Mouse (Mus musculus) hindbrain, embryonic 10.5 days (tissue): Measurements from ENCODE around the gene Efl1. TPM values are rescaled to one million over a fixed set of nuclear protein-coding genes. Genes with fewer than 3 reads are reported as not detected.
A peak's percentile ranks its signal among the peaks of the same experiment; 100 is the strongest.

Experiments used
- DNase-seq: peaks from one replicate; pipeline ENCODE4 v3.0.0-alpha.2; 2017; ENCODE audit warnings: low spot score
- H3K27ac ChIP-seq: fragments of 300-500 bp; sonication (generic); 2 replicates; pipeline ENCODE4 v1.5.1; 2016; ENCODE audit warnings: mild to moderate bottlenecking, moderate library complexity
- H3K27me3 ChIP-seq: fragments of 300-500 bp; sonication (generic); 2 replicates; pipeline ENCODE4 v1.6.1; 2016; ENCODE audit warnings: mild to moderate bottlenecking; ENCODE audit not compliant: poor library complexity, insufficient read depth, severe bottlenecking
- H3K36me3 ChIP-seq: fragments of 300-500 bp; sonication (generic); 2 replicates; pipeline ENCODE4 v1.6.1; 2016; ENCODE audit warnings: mild to moderate bottlenecking, moderate library complexity
- H3K4me1 ChIP-seq: fragments of 300-500 bp; sonication (generic); replicated peaks from 2 replicates; pipeline ENCODE4 v1.6.1; 2016; ENCODE audit warnings: mild to moderate bottlenecking
- H3K4me3 ChIP-seq: fragments of 300-500 bp; sonication (generic); 2 replicates; pipeline ENCODE4 v1.5.1; 2016; ENCODE audit warnings: mild to moderate bottlenecking, moderate library complexity
- H3K9me3 ChIP-seq: fragments of 300-500 bp; sonication (generic); 2 replicates; pipeline ENCODE4 v1.6.1; 2016; ENCODE audit warnings: mild to moderate bottlenecking, moderate library complexity
- WGBS: fragments of 180-500 bp; shearing (Covaris S2); methylation state at CpG from one replicate; pipeline ENCODE4 v1.1.7; 2016; 5-methylcytosine and 5-hydroxymethylcytosine counted together
- polyA plus RNA-seq: library from polyadenylated mRNA; unstranded; fragments of >200 nt; fragmentation: Nextera tagmentation; extraction: Ambion mirVana; gene quantifications from 2 replicates; pipeline ENCODE4 v1.2.1, GENCODE M21; 2016

Efl1 gene
- polyA plus RNA-seq, 1 experiment from 2014 or later, result 18.8 TPM

GRCm38 (mm10) chr7:82691021-82691738 lies 42.8 kb downstream of the Efl1 start:
- no peaks in the 10 kb centered on the region for H3K9me3 ChIP-seq
- H3K4me1 ChIP-seq, result 0 out of 2 replicates have a peak, but pooled peaks cover 7% of the 10 kb centered on the region
- H3K36me3 ChIP-seq, result peaks cover 57% of the 10 kb centered on the region
- DNase-seq, result no peak
- no peak overlapping the region for H3K27ac ChIP-seq
- no peak overlapping the region for H3K4me3 ChIP-seq
- H3K27me3 ChIP-seq, result no peaks in the 10 kb centered on the region
- WGBS, result 89% methylated on average over 6 of the region's 6 CpGs

GRCm38 (mm10) chr7:82697668-82698067 lies 49.3 kb downstream of the Efl1 start:
- H3K36me3 ChIP-seq, result peaks cover 59% of the 10 kb centered on the region
- WGBS, result 77% methylated on average over 8 of the region's 8 CpGs
- no peak for DNase-seq

GRCm38 (mm10) chr7:82698968-82699367 lies 50.6 kb downstream of the Efl1 start:
- WGBS, result 94% methylated on average over 3 of the region's 3 CpGs
- no peaks in the 10 kb centered on the region for H3K4me1 ChIP-seq

More at GRCm38 (mm10) chr7:82697668-82698067, 49.3 kb downstream of the Efl1 start:
- Histone ChIP-seq H3K27me3 (no peaks in the 10 kb centered on the region), H3K4me1 (no peaks in the 10 kb centered on the region), H3K9me3 (no peaks in the 10 kb centered on the region), H3K4me3 (no peak overlapping the region), H3K27ac (no peak overlapping the region)

DNA sequence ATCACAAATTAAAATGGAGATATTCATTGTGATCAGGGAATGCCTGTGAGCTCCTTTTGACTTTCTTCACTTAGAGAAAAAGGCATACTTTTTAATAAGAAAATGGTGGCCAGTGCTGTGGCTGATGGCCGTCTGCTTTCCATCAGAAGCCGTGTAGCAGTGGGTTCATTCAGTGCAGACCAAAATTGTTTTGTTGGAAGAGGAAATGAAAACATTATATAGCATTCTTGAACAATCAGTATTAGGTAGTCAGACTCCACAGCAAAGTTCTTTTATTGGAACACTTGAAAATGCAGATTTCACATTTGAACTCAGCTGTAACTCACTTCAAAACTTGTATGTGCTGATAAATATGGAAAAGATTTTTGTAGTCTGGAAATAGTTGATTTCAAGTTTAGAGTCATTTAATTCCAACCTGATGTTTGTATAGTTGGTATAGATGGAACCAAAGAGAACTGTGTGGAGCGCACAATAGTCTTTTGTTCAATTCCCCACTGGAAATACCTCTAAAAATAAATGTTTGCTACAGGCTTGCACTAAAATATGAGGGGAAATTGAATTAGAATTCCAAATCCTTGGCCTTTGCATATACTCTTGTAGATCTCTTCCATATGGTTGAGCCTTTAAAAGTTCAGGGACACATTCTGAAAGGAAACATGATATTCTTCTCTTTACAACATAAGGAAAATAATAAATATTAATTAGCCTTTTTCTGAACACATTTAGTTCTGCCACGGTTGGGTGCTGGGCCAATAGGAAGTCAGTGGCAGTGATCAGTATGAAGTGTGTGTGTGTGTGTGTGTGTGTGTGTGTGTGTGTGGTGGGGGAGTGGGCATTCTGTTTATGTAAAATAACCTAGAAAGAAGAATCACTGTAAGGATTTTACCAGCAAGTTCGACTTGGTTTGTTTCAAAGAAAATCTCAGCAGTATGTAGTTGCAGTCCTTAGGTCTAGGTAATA lies 54.2 kb downstream of the Efl1 start:
- Histone ChIP-seq H3K9me3 (no peaks in the 10 kb centered on the region), H3K27ac (no peak overlapping the region), H3K36me3 (peaks cover 33% of the 10 kb centered on the region), H3K27me3 (no peaks in the 10 kb centered on the region), H3K4me3 (no peak overlapping the region), H3K4me1 (no peaks in the 10 kb centered on the region)
- no peak for DNase-seq
- WGBS, result 71% methylated on average over 5 of the region's 5 CpGs

More at GRCm38 (mm10) chr7:82698968-82699367, 50.6 kb downstream of the Efl1 start:
- no peaks in the 10 kb centered on the region for H3K9me3 ChIP-seq
- H3K36me3 ChIP-seq, result peaks cover 46% of the 10 kb centered on the region
- DNase-seq, result no peak
- H3K27ac ChIP-seq, result no peak overlapping the region
- no peaks in the 10 kb centered on the region for H3K27me3 ChIP-seq
- H3K4me3 ChIP-seq, result no peak overlapping the region

GRCm38 (mm10) chr7:82709172-82709571 lies 60.8 kb downstream of the Efl1 start:
- H3K4me3 ChIP-seq, result no peak overlapping the region

DNA sequence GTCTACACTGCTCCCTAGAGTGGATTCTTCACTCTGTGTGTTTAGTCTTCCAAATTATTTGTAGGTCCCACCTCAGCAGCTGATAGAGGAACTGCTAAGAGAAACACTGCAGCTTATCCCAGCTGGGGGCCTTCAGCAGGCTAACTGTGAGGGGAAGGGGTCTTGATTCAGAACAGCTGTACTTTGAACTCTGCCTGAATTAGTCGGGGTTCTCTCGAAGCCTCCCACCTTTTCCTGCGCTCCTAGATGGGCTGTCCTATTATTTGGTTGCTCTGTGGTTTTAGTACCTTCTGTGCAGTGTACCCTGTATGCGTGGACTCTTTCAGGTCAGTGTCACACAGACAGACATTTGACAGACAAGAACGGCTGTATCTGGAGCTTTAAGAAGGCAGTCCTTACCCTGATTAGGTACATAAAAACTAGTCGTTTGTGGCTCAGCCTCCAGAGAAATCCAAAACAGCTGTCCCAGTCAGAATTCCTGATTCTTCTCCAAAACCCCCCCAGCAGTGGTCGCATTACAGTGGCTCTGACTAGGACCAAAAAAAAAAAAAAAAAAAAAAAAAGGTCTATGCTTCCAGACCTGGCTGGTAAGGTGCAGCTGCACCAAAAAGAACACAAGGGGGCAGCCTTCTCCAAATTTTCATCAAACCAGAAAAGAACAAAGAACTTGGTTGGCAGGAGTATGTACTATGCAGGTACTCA lies 66.9 kb downstream of the Efl1 start:
- H3K27me3 ChIP-seq, result no peaks in the 10 kb centered on the region
- WGBS, result 53% methylated on average over 7 of the region's 7 CpGs
- no peaks in the 10 kb centered on the region for H3K9me3 ChIP-seq
- H3K4me1 ChIP-seq, result peaks cover 23% of the 10 kb centered on the region
- 0 out of 2 replicates have a peak, but pooled peaks cover 6% of the 10 kb centered on the region for H3K36me3 ChIP-seq
- H3K4me3 ChIP-seq, result no peak overlapping the region
- peak overlapping the region; percentile 76 for H3K27ac ChIP-seq
- DNase-seq, result peak; percentile 64

More at GRCm38 (mm10) chr7:82709172-82709571, 60.8 kb downstream of the Efl1 start:
- Histone ChIP-seq H3K27ac (no peak overlapping the region), H3K9me3 (no peaks in the 10 kb centered on the region), H3K36me3 (peaks cover 13% of the 10 kb centered on the region; the same call in 1 of the 2 replicates), H3K27me3 (no peaks in the 10 kb centered on the region), H3K4me1 (no peaks in the 10 kb centered on the region; the same call in 1 of the 2 replicates)
- no peak for DNase-seq
- WGBS, result 96% methylated on average over 4 of the region's 4 CpGs

- peaks cover 23% of the 10 kb centered on the region for H3K4me1 ChIP-seq
- H3K4me3 ChIP-seq, result no peak overlapping the region
- 0 out of 2 replicates have a peak, but pooled peaks cover 3% of the 10 kb centered on the region for H3K36me3 ChIP-seq
- no peak for DNase-seq
- WGBS, result 63% methylated on average over 8 of the region's 8 CpGs
- peak overlapping the region; percentile 76 for H3K27ac ChIP-seq
- H3K9me3 ChIP-seq, result no peaks in the 10 kb centered on the region
- H3K27me3 ChIP-seq, result no peaks in the 10 kb centered on the region
Measured at GRCm38 (mm10) chr7:82715912-82716601, 67.6 kb downstream of the Efl1 start.

DNA sequence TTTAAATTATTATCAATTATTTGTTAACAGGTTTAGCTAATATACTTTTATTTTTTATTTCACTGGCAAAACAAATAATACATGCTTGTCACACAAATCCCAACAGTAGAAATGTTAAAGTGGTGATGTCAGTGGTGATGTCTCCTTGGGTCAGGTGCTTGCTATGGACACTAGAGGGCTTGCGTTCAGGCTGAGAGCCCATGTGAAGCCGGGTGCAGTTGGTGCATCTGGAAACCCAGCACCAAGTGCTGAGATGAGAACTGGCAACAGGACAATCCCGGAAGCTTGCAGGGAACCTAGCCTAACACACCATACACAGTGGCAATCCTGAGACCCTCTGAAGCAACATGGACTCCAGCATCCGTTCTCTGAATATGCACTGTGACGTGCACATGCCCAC lies 70.9 kb downstream of the Efl1 start:
- Histone ChIP-seq H3K4me3 (no peak overlapping the region), H3K36me3 (no peaks in the 10 kb centered on the region), H3K9me3 (no peaks in the 10 kb centered on the region), H3K4me1 (peaks cover 37% of the 10 kb centered on the region), H3K27ac (no peak overlapping the region), H3K27me3 (no peaks in the 10 kb centered on the region)
- no peak for DNase-seq
- WGBS, result 85% methylated on average over 5 of the region's 5 CpGs

- no peak for DNase-seq
Measured at GRCm38 (mm10) chr7:82719740-82720139, 71.3 kb downstream of the Efl1 start.

GRCm38 (mm10) chr7:82720501-82720900 lies 72.1 kb downstream of the Efl1 start:
- no peak overlapping the region for H3K4me3 ChIP-seq
- H3K4me1 ChIP-seq, result peaks cover 38% of the 10 kb centered on the region
- H3K9me3 ChIP-seq, result no peaks in the 10 kb centered on the region
- no peaks in the 10 kb centered on the region for H3K27me3 ChIP-seq
- H3K27ac ChIP-seq, result no peak overlapping the region
- 79% methylated on average over 7 of the region's 7 CpGs for WGBS
- no peaks in the 10 kb centered on the region for H3K36me3 ChIP-seq
- no peak for DNase-seq

More at GRCm38 (mm10) chr7:82719740-82720139, 71.3 kb downstream of the Efl1 start:
- 86% methylated on average over 5 of the region's 5 CpGs for WGBS
- Histone ChIP-seq H3K9me3 (no peaks in the 10 kb centered on the region), H3K27ac (no peak overlapping the region), H3K36me3 (no peaks in the 10 kb centered on the region), H3K4me1 (peaks cover 37% of the 10 kb centered on the region), H3K27me3 (no peaks in the 10 kb centered on the region), H3K4me3 (no peak overlapping the region)

DNA sequence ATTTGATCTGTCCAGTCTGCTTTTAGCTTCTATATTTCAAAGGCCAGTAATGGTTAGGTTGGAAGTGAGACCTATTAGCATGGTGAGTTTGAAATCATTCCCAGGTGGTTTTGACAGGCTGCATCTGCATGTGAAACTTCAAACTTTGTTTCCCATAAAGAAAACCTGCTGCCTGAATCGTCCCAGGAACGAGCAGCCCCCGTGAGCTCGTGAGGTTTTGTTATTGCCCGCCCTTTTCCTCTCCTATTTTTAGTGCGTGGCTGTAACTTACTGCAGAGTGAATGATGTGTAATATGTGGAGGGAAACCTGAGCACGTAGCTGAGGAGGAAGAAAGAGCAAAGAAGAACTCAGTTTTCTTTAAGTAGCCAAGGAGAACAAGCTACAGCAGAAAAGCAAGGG lies 72.5 kb downstream of the Efl1 start:
- Histone ChIP-seq H3K9me3 (no peaks in the 10 kb centered on the region), H3K27me3 (no peaks in the 10 kb centered on the region), H3K27ac (no peak overlapping the region), H3K4me3 (no peak overlapping the region), H3K36me3 (no peaks in the 10 kb centered on the region), H3K4me1 (peaks cover 42% of the 10 kb centered on the region)
- 63% methylated on average over 7 of the region's 7 CpGs for WGBS
- no peak for DNase-seq
